ENCODE assay signal across 9 mouse cellular contexts in the genomic region with DNA sequence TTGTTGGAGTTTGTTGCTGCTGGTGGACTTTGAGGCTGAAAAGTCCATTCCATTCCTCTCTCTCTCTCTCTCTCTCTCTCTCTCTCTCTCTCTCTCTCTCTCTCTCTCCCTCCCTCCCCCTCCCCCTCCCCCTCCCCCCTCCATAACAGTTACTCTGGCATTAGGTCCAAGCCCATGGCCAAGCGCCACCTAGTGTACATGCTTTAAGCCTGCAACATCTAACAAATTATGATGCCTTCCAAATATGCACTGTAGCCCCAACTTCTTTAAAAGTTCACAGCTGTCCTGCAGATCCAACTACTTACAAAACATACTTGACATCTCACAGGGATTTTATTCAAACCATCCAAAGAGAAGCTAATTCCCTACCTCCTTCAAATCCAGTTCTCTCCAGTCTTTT. TPM values are rescaled to one million over a fixed set of nuclear protein-coding genes. Genes with fewer than 3 reads are reported as not detected.
DNase-seq lines count a peak whose midpoint lies in the region; TF ChIP-seq lines count a peak whose summit lies in the region.
"Had no signal": no experiment of that assay in that cellular context is flagged by ENCODE, and none has a peak within 500 bp of the region (broad histone marks: within the 10 kb centered on the region; RNA-seq: fewer than 3 reads in every experiment).

No protein-coding gene starts in this region.

- no peak for DNase-seq in heart, adult 2 months
- DNase-seq in heart, adult 8-10 months (ENCODE audit: low spot score): no peak
- DNase-seq in right cerebral cortex, postnatal 10 days (ENCODE audit: low spot score in 2 of 2): peak; percentile 39 to 59
- no peak for DNase-seq in right cerebral cortex, postnatal 36 days (ENCODE audit: low spot score in 2 of 2)
- peak; percentile 32 for DNase-seq in thymus, postnatal 25 days
- no peak for DNase-seq in midbrain, embryonic 10.5 days (ENCODE audit: low spot score)
- no peak for DNase-seq in spleen, adult 18-20 months

- peaks cover 3% of the 10 kb centered on the region; the same call in 1 of the 2 replicates for H3K36me3 ChIP-seq in heart, adult 2 months (ENCODE audit: control insufficient read depth, insufficient read depth, low read length)
- H3K36me3 ChIP-seq in midbrain, embryonic 10.5 days: peaks cover 4% of the 10 kb centered on the region; the same call in 1 of the 2 replicates

- TF ChIP-seq POLR2A in heart, adult 2 months (IDR thresholded peaks at IDR 0.05; ENCODE audit: insufficient read depth, low read depth, low read length): no peak
- no peak for TF ChIP-seq POLR2A in embryonic fibroblast, embryonic 13.5 days (IDR thresholded peaks at IDR 0.05; ENCODE audit: low read depth, low read length)

- no peak overlapping the region for H3K27ac ChIP-seq in heart, adult 2 months
- no peak overlapping the region for H3K27ac ChIP-seq in embryonic fibroblast, embryonic 13.5 days (ENCODE audit: insufficient read depth, low read length)
- H3K27ac ChIP-seq in midbrain, embryonic 10.5 days (replicated peaks): no peak overlapping the region
- H3K27ac ChIP-seq: neural tube, embryonic 12.5 days had no signal

- H3K9me3 ChIP-seq in midbrain, embryonic 10.5 days (replicated peaks): no peaks in the 10 kb centered on the region
- H3K9me3 ChIP-seq: neural tube, embryonic 12.5 days had no signal

- 55% methylated on average over 1 of the region's 1 CpGs for WGBS in heart, adult 2 months
- WGBS in midbrain, embryonic 10.5 days: 13% methylated on average over 1 of the region's 1 CpGs

- H3K4me3 ChIP-seq in heart, adult 2 months: no peak overlapping the region
- H3K4me3 ChIP-seq in embryonic fibroblast, embryonic 13.5 days (ENCODE audit: insufficient read depth, low read length): no peak overlapping the region
- no peak overlapping the region for H3K4me3 ChIP-seq in midbrain, embryonic 10.5 days
- H3K4me3 ChIP-seq: neural tube, embryonic 12.5 days had no signal

- no peaks in the 10 kb centered on the region for H3K79me2 ChIP-seq in heart, adult 2 months (replicated peaks; ENCODE audit: control insufficient read depth, insufficient read depth, low read length)

- TF ChIP-seq CTCF in heart, adult 2 months (IDR thresholded peaks at IDR 0.05): peak; percentile 58
- TF ChIP-seq CTCF in embryonic fibroblast, embryonic 13.5 days (IDR thresholded peaks at IDR 0.05; ENCODE audit: borderline replicate concordance, insufficient read depth, low read length): peak; percentile 43; the same call in 1 of the 2 replicates

- no peak for TF ChIP-seq EP300 in heart, adult 2 months (IDR thresholded peaks at IDR 0.05; ENCODE audit: insufficient read depth, low read depth, low read length)

- intact Hi-C loops in heart, adult 2 months (cut with DNase I): loop anchor here (2.0 to 5.0 kb wide), 2 partner anchors 201 to 430 kb away; no protein-coding TSS in a partner anchor

- H3K9ac ChIP-seq in heart, adult 2 months (ENCODE audit: low read depth, low read length): no peak overlapping the region
- H3K9ac ChIP-seq: neural tube, embryonic 12.5 days had no signal

- peaks cover 4% of the 10 kb centered on the region for H3K4me1 ChIP-seq in heart, adult 2 months (ENCODE audit: control insufficient read depth, insufficient read depth, low read length)
- peaks cover 5% of the 10 kb centered on the region; the same call in 1 of the 2 replicates for H3K4me1 ChIP-seq in embryonic fibroblast, embryonic 13.5 days (ENCODE audit: control insufficient read depth, insufficient read depth, low read length)
- peaks cover 11% of the 10 kb centered on the region for H3K4me1 ChIP-seq in midbrain, embryonic 10.5 days

- H3K27me3 ChIP-seq in heart, adult 2 months (ENCODE audit: control insufficient read depth, insufficient read depth, low read length): no peaks in the 10 kb centered on the region
- no peaks in the 10 kb centered on the region for H3K27me3 ChIP-seq in midbrain, embryonic 10.5 days (ENCODE audit: low read depth, poor library complexity, severe bottlenecking)
- H3K27me3 ChIP-seq: neural tube, embryonic 12.5 days had no signal

RNA-seq across cellular contexts. Expression of gene F3, which starts 14.1 kb away (rescaled TPM):
- 10 to 100 TPM; 23.5 to 29.6 TPM for total RNA-seq in heart, adult 2 months (2021)
- polyA plus RNA-seq in heart, adult 2 months (2012; rRNA removed): 22.4 and 23.9 TPM in 2 replicates
- 10 to 100 TPM; 21.5 to 33.6 (median 24.0) TPM for total RNA-seq in heart, adult 8-10 months (2022)
- polyA plus RNA-seq in embryonic fibroblast, embryonic 13.5 days (2011; ENCODE audit: insufficient read length, low read depth, missing spikeins): 168 and 276 TPM in 2 replicates
- polyA plus RNA-seq in midbrain, embryonic 10.5 days (2016; fragmentation: Nextera tagmentation; extraction: Ambion mirVana): 4.6 and 5.8 TPM in 2 replicates

Comparison
In these comparisons a context has a peak if more than half of its experiments do, and no peak if none do; other contexts are left out.
1. DNase-seq: peak in right cerebral cortex, postnatal 10 days (2 of 2) and thymus, postnatal 25 days (single experiment); none in heart, adult 2 months (0 of 2), heart, adult 8-10 months (single experiment), right cerebral cortex, postnatal 36 days (0 of 2), midbrain, embryonic 10.5 days (single experiment) and spleen, adult 18-20 months (0 of 2).